Mouse (Mus musculus) hindbrain, embryonic 10.5 days (tissue): ENCODE measurements around the gene Vmn1r1. TPM values are rescaled to one million over a fixed set of nuclear protein-coding genes. Genes with fewer than 3 reads are reported as not detected.
A peak's percentile ranks its signal among the peaks of the same experiment; 100 is the strongest.

Experiments used
- DNase-seq: peaks from one replicate; pipeline ENCODE4 v3.0.0-alpha.2; 2017; ENCODE audit warnings: low spot score
- H3K27ac ChIP-seq: fragments of 300-500 bp; sonication (generic); 2 replicates; pipeline ENCODE4 v1.5.1; 2016; ENCODE audit warnings: mild to moderate bottlenecking, moderate library complexity
- H3K27me3 ChIP-seq: fragments of 300-500 bp; sonication (generic); 2 replicates; pipeline ENCODE4 v1.6.1; 2016; ENCODE audit warnings: mild to moderate bottlenecking; ENCODE audit not compliant: poor library complexity, insufficient read depth, severe bottlenecking
- H3K36me3 ChIP-seq: fragments of 300-500 bp; sonication (generic); 2 replicates; pipeline ENCODE4 v1.6.1; 2016; ENCODE audit warnings: mild to moderate bottlenecking, moderate library complexity
- H3K4me1 ChIP-seq: fragments of 300-500 bp; sonication (generic); replicated peaks from 2 replicates; pipeline ENCODE4 v1.6.1; 2016; ENCODE audit warnings: mild to moderate bottlenecking
- H3K4me3 ChIP-seq: fragments of 300-500 bp; sonication (generic); 2 replicates; pipeline ENCODE4 v1.5.1; 2016; ENCODE audit warnings: mild to moderate bottlenecking, moderate library complexity
- H3K9me3 ChIP-seq: fragments of 300-500 bp; sonication (generic); 2 replicates; pipeline ENCODE4 v1.6.1; 2016; ENCODE audit warnings: mild to moderate bottlenecking, moderate library complexity
- WGBS: fragments of 180-500 bp; shearing (Covaris S2); methylation state at CpG from one replicate; pipeline ENCODE4 v1.1.7; 2016; 5-methylcytosine and 5-hydroxymethylcytosine counted together
- polyA plus RNA-seq: library from polyadenylated mRNA; unstranded; fragments of >200 nt; fragmentation: Nextera tagmentation; extraction: Ambion mirVana; gene quantifications from 2 replicates; pipeline ENCODE4 v1.2.1, GENCODE M21; 2016

Gene Vmn1r1
- polyA plus RNA-seq, 1 experiment from 2014 or later: not detected

DNA sequence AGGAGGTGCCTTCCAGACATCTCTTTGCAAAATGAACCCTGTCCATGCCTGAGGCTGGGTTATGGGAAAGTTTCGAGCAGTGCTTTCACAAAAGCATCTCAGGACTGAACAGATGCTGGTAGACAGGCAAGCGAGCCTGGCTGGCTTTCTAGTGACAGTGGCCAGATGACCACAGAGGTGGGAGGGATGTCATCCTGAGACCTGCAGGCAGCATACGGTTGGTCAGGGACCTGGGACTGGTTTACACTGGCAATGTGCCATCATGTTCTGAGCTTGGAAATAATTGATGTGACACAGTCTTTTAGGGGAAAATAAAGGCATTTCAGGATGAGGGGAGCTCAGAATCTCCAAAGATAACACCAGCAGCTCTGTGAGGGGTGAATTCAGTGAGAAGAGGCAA lies 59.3 kb downstream of the Vmn1r1 start:
- no peaks in the 10 kb centered on the region for H3K9me3 ChIP-seq
- H3K36me3 ChIP-seq: no peaks in the 10 kb centered on the region
- peak overlapping the region; percentile 5; the same call in 1 of the 2 replicates for H3K27ac ChIP-seq
- WGBS: 72% methylated on average over 3 of the region's 3 CpGs
- H3K4me3 ChIP-seq: no peak overlapping the region
- no peak for DNase-seq
- no peaks in the 10 kb centered on the region for H3K27me3 ChIP-seq
- peaks cover 33% of the 10 kb centered on the region for H3K4me1 ChIP-seq

Other genes starting within 250 kb of the Vmn1r1 start
- 24.4 and 29.0 TPM in 2 replicates for gene Enah, start 144.5 kb downstream of the Vmn1r1 start, polyA plus RNA-seq
- gene Srp9, start 39.7 kb downstream of the Vmn1r1 start, polyA plus RNA-seq: 167 and 168 TPM in 2 replicates
- 67.7 and 76.4 TPM in 2 replicates for gene Degs1, start 118.3 kb upstream of the Vmn1r1 start, polyA plus RNA-seq
- 20.0 and 23.5 TPM in 2 replicates for gene Fbxo28, start 177.1 kb upstream of the Vmn1r1 start, polyA plus RNA-seq
- 24.2 and 25.8 TPM in 2 replicates for gene Trp53bp2, start 244.7 kb upstream of the Vmn1r1 start, polyA plus RNA-seq